Mouse (Mus musculus): ENCODE measurements around the gene Spred1.
A peak's percentile ranks its signal among the peaks of the same experiment; 100 is the strongest.

The Spred1 gene

GRCm38 (mm10) chr2:117176937-117177336 lies 55.8 kb downstream of the Spred1 start:
- DNase-seq (ENCODE audit: inconsistent ontology term): no peak

- DNase-seq (ENCODE audit: inconsistent ontology term): peak; percentile 70
Measured at GRCm38 (mm10) chr2:117180250-117180885, 59.2 kb downstream of the Spred1 start.

- no peak for DNase-seq (ENCODE audit: inconsistent ontology term)
Measured at GRCm38 (mm10) chr2:117185587-117185986, 64.4 kb downstream of the Spred1 start.

- no peak for DNase-seq (ENCODE audit: inconsistent ontology term)
Measured at GRCm38 (mm10) chr2:117190915-117191314, 69.7 kb downstream of the Spred1 start.

GRCm38 (mm10) chr2:117194309-117194708 lies 73.1 kb downstream of the Spred1 start:
- no peak for DNase-seq (ENCODE audit: inconsistent ontology term)

- no peak for DNase-seq (ENCODE audit: inconsistent ontology term)
Measured at GRCm38 (mm10) chr2:117195151-117195550, 74.0 kb downstream of the Spred1 start.

GRCm38 (mm10) chr2:117195578-117195977 lies 74.4 kb downstream of the Spred1 start:
- no peak for DNase-seq (ENCODE audit: inconsistent ontology term)

GRCm38 (mm10) chr2:117200869-117201338 lies 79.7 kb downstream of the Spred1 start:
- DNase-seq (ENCODE audit: inconsistent ontology term): no peak

- DNase-seq (ENCODE audit: inconsistent ontology term): no peak
Measured at GRCm38 (mm10) chr2:117203350-117203749, 82.2 kb downstream of the Spred1 start.

- DNase-seq (ENCODE audit: inconsistent ontology term): no peak
Measured at GRCm38 (mm10) chr2:117204534-117204933, 83.4 kb downstream of the Spred1 start.

- no peak for DNase-seq (ENCODE audit: inconsistent ontology term)
Measured at GRCm38 (mm10) chr2:117205066-117205465, 83.9 kb downstream of the Spred1 start.

GRCm38 (mm10) chr2:117210416-117211085 lies 89.4 kb downstream of the Spred1 start:
- peak; percentile 71 for DNase-seq (ENCODE audit: inconsistent ontology term)

GRCm38 (mm10) chr2:117216152-117216551 lies 95.0 kb downstream of the Spred1 start:
- DNase-seq (ENCODE audit: inconsistent ontology term): no peak

- DNase-seq (ENCODE audit: inconsistent ontology term): peak; percentile 70
Measured at GRCm38 (mm10) chr2:117217695-117218216, 96.6 kb downstream of the Spred1 start.

GRCm38 (mm10) chr2:117219536-117219935 lies 98.4 kb downstream of the Spred1 start:
- no peak for DNase-seq (ENCODE audit: inconsistent ontology term)

GRCm38 (mm10) chr2:117222651-117223050 lies 101.5 kb downstream of the Spred1 start:
- no peak for DNase-seq (ENCODE audit: inconsistent ontology term)

- no peak for DNase-seq (ENCODE audit: inconsistent ontology term)
Measured at GRCm38 (mm10) chr2:117228601-117229125, 107.5 kb downstream of the Spred1 start.

- DNase-seq (ENCODE audit: inconsistent ontology term): no peak
Measured at GRCm38 (mm10) chr2:117230261-117230660, 109.1 kb downstream of the Spred1 start.

- DNase-seq (ENCODE audit: inconsistent ontology term): peak; percentile 88
Measured at GRCm38 (mm10) chr2:117231257-117231656, 110.1 kb downstream of the Spred1 start.

All from Muller cell, postnatal 12 days (primary cell).